Mouse (Mus musculus): ENCODE measurements around the gene Taco1. TPM values are rescaled to one million over a fixed set of nuclear protein-coding genes. Genes with fewer than 3 reads are reported as not detected.
A peak's percentile ranks its signal among the peaks of the same experiment; 100 is the strongest.

Taco1 gene
- polyA plus RNA-seq, 1 experiment = not detected

DNA sequence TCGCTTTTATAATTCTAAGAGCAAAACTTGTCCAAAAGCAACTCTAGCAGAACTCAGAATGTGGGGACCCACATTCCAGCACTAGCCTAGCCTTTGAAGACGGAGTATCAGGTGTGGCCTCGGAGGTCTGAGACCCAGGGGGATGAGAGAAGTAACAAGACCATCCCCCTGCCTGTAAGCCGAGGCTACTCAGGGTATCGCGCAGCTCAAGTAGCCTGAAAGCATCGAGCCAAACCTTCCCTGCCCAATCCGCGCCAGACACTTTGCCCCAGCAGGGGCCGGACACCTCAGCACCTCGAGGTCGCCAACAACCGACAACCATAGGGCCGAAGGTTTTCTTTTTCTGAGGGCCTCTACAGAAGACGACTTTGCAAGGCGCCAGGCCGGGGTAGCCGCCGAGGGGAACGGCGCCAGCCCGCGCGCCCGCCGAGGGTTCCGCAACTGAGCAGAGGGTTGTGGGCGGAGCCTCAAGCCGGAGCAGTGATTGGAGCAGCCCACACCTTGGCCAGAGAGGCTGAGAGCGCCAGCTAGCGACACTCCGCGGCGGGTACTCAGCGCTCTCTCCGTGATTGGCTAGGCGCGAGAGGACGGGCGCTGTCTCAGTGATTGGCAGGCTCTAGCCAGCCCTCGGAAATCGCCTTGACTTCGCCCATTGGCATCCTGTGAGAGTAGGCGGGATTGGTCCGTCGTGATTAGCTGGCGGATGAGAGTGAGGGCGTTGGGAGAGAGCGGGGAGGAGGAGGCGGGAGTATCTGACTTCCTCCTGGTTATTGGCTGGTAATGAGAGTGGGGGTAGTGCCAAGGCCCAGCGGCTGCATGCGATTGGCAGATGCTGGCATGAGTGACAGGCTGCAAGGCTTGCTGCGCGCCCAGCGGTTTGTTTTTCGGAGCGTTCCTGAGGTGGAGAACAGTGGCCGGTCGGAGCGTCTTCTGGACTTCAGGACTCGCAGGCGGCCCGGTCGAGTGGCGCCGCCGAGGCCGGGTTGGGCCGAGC, 18.1 kb downstream of the Taco1 start, which contains the start of gene Map3k3:
TSS of gene Map3k3 (plus strand) at position 906 of the 994 bp plus-strand sequence.
- WGBS = under 1% methylated on average over 69 of the region's 69 CpGs
- H3K4me3 ChIP-seq (ENCODE audit: insufficient read depth, low read depth, low read length) = peak within 1 kb of the TSS; percentile 98
- TF ChIP-seq CTCF (IDR thresholded peaks at IDR 0.05; ENCODE audit: insufficient read depth, low read depth, low read length) (0 out of 2 replicates have a peak, but pooled peaks have one; percentile 18), POLR2A (IDR thresholded peaks at IDR 0.05; ENCODE audit: insufficient read depth, low read depth, low read length) (peak; percentile 83)
- no peaks in the 10 kb centered on the region for H3K4me1 ChIP-seq (ENCODE audit: control insufficient read depth, insufficient read depth, low read length)
- H3K27ac ChIP-seq (ENCODE audit: insufficient read depth, low read depth, low read length) = peak within 1 kb of the TSS; percentile 73

DNA sequence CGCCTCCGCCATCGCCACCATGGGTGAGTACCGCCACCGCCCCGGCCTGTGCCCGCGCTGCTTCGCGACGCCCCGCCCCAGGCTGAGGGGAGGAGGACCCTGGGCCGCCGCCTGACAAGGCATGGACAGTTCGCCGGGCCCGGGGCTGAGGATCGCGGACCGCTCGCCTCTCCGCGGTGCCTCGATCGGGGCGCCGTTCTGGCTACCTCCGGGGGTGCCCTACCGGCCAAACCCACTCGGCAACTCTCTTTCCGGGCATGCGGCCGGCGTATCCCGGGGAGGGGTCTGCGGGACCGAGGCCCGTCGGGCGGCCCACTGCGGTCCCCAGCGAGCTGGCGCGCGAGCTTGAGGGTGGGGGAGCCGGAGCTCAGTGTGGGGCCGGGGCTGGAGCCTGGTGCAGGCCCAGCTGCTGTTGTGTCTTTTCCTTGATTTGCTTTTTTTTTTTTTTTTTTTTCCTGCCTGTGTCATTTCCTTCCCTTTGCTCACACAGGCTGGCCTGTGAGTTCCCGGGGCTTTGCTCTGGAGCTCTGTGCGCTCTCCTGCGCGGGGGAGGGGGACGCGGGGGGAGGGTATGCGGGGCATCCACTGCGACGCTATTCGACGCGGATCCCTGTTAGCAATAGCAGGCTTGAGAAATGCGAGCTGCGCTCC, 19.2 kb downstream of the Taco1 start:
- H3K27ac ChIP-seq (ENCODE audit: insufficient read depth, low read depth, low read length) = peak overlapping the region; percentile 73
- TF ChIP-seq CTCF (IDR thresholded peaks at IDR 0.05; ENCODE audit: insufficient read depth, low read depth, low read length) (no peak), POLR2A (IDR thresholded peaks at IDR 0.05; ENCODE audit: insufficient read depth, low read depth, low read length) (no peak)
- under 1% methylated on average over 52 of the region's 61 CpGs for WGBS
- H3K4me3 ChIP-seq (ENCODE audit: insufficient read depth, low read depth, low read length) = peak overlapping the region; percentile 98
- no peaks in the 10 kb centered on the region for H3K4me1 ChIP-seq (ENCODE audit: control insufficient read depth, insufficient read depth, low read length)

- H3K4me3 ChIP-seq (ENCODE audit: insufficient read depth, low read depth, low read length) = no peak overlapping the region
- no peaks in the 10 kb centered on the region for H3K4me1 ChIP-seq (ENCODE audit: control insufficient read depth, insufficient read depth, low read length)
- no peak overlapping the region for H3K27ac ChIP-seq (ENCODE audit: insufficient read depth, low read depth, low read length)
- TF ChIP-seq CTCF (IDR thresholded peaks at IDR 0.05; ENCODE audit: insufficient read depth, low read depth, low read length) (no peak), POLR2A (IDR thresholded peaks at IDR 0.05; ENCODE audit: insufficient read depth, low read depth, low read length) (no peak)
- WGBS = 92% methylated on average over 1 of the region's 1 CpGs
Measured at GRCm38 (mm10) chr11:106098223-106098622, 32.4 kb downstream of the Taco1 start.

DNA sequence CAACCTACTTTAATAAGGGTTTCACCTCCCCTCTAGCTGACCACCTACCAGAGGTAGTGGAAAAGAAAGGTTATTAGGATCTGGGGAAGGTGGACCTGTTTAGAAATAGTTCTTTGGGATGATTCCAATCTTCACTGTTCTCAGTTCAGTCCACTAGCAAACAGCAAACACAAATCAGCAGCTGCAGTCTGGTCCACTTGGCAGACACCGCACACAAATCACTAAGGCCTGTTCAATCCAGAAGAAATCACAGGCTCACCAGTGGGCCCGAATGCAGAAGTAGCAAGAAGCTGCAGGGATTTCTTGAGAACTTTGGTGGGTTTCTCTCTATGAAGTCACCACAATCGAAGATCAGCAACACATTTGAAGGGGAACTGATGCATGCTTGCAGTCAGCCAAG, 37.0 kb downstream of the Taco1 start:
- 38% methylated on average over 3 of the region's 3 CpGs for WGBS
- no peak overlapping the region for H3K4me3 ChIP-seq (ENCODE audit: insufficient read depth, low read depth, low read length)
- peaks cover 3% of the 10 kb centered on the region; the same call in 1 of the 2 replicates for H3K4me1 ChIP-seq (ENCODE audit: control insufficient read depth, insufficient read depth, low read length)
- TF ChIP-seq POLR2A (IDR thresholded peaks at IDR 0.05; ENCODE audit: insufficient read depth, low read depth, low read length) (no peak), CTCF (IDR thresholded peaks at IDR 0.05; ENCODE audit: insufficient read depth, low read depth, low read length) (no peak)
- H3K27ac ChIP-seq (ENCODE audit: insufficient read depth, low read depth, low read length) = no peak overlapping the region

DNA sequence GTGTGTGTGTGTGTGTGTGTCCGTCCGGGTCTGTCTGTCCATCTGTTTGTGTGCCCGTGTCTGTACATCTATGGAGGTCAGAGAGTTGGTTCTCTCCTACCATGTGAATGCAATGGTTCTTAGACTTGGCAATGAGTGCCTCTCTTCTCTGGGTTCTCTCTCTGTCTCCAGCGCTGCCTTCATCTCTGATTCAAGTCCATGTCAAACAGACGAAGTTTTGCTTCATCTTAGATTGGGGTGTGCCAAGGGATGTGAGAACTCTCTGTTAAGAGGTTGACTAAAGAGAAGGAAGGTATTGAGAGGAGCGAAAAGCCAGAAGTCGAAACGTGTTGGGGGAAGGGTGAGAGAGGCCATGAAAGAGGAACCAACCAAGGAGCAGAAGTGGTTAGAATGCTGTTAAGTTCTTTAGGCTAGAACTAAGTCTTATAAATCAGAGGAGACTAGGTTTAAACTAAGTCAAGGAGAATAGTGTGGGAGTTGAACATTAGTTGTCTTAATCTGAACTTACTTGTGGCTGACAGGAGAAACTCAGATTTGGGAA, 40.3 kb downstream of the Taco1 start:
- TF ChIP-seq POLR2A (IDR thresholded peaks at IDR 0.05; ENCODE audit: insufficient read depth, low read depth, low read length) = no peak
- TF ChIP-seq CTCF (IDR thresholded peaks at IDR 0.05; ENCODE audit: insufficient read depth, low read depth, low read length) = no peak
- H3K4me3 ChIP-seq (ENCODE audit: insufficient read depth, low read depth, low read length) = no peak overlapping the region
- WGBS = 79% methylated on average over 8 of the region's 8 CpGs
- peaks cover 3% of the 10 kb centered on the region; the same call in 1 of the 2 replicates for H3K4me1 ChIP-seq (ENCODE audit: control insufficient read depth, insufficient read depth, low read length)
- no peak overlapping the region for H3K27ac ChIP-seq (ENCODE audit: insufficient read depth, low read depth, low read length)

DNA sequence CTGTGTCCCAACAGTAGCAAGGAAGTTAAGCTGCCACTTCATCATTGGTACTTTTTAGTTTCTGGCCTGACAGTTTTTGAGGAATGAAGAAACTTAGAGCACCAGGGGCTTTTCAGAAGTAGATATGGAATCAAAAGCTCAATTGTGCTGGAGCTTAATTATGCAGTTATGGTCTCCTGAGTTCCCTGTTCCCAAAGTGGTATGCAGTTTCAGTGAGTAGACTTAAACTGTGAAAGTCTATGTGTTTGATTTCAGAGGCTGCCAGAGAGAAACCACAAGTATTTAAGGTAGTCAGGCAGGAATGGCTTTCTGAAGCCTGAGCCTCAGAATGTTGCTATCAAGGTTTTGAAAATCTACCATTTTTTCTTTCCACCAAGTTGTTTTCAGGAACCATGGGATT, 45.8 kb downstream of the Taco1 start:
- Histone ChIP-seq H3K4me1 (ENCODE audit: control insufficient read depth, insufficient read depth, low read length) (no peaks in the 10 kb centered on the region), H3K27ac (ENCODE audit: insufficient read depth, low read depth, low read length) (no peak overlapping the region), H3K4me3 (ENCODE audit: insufficient read depth, low read depth, low read length) (no peak overlapping the region)
- no peak for TF ChIP-seq CTCF (IDR thresholded peaks at IDR 0.05; ENCODE audit: insufficient read depth, low read depth, low read length)
- TF ChIP-seq POLR2A (IDR thresholded peaks at IDR 0.05; ENCODE audit: insufficient read depth, low read depth, low read length) = no peak

- TF ChIP-seq CTCF (IDR thresholded peaks at IDR 0.05; ENCODE audit: insufficient read depth, low read depth, low read length) = no peak
- no peak for TF ChIP-seq POLR2A (IDR thresholded peaks at IDR 0.05; ENCODE audit: insufficient read depth, low read depth, low read length)
- 97% methylated on average over 5 of the region's 5 CpGs for whole genome bisulfite sequencing
- Histone ChIP-seq H3K4me3 (ENCODE audit: insufficient read depth, low read depth, low read length) (no peak overlapping the region), H3K27ac (ENCODE audit: insufficient read depth, low read depth, low read length) (no peak overlapping the region), H3K4me1 (ENCODE audit: control insufficient read depth, insufficient read depth, low read length) (no peaks in the 10 kb centered on the region)
Measured at GRCm38 (mm10) chr11:106122221-106122620, 56.4 kb downstream of the Taco1 start.

DNA sequence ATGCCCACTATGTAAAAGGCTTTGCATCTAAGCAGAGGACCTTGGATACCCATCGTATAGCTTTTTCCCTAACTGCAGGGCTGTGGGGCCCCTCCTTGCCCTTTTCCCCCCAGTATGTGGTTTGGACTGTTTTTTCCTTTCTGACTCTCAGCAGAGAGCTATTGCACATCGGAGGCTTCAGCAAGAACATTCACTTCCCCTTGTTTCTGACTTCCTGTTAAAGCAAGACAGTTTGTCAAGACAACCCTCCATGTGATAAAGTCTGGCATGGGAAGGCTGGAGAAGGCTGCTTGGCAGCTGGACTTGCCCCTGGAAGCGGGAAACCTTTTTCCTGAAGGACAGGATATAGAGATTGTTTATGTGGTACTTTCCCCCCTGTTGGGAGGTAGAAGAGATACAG, 56.9 kb downstream of the Taco1 start:
- WGBS = 80% methylated on average over 3 of the region's 3 CpGs
- Histone ChIP-seq H3K27ac (ENCODE audit: insufficient read depth, low read depth, low read length) (no peak overlapping the region), H3K4me3 (ENCODE audit: insufficient read depth, low read depth, low read length) (no peak overlapping the region), H3K4me1 (ENCODE audit: control insufficient read depth, insufficient read depth, low read length) (no peaks in the 10 kb centered on the region)
- TF ChIP-seq CTCF (IDR thresholded peaks at IDR 0.05; ENCODE audit: insufficient read depth, low read depth, low read length) (no peak), POLR2A (IDR thresholded peaks at IDR 0.05; ENCODE audit: insufficient read depth, low read depth, low read length) (no peak)

Other genes with a start within 250 kb of the Taco1 start
- gene Cyb561, start 112.7 kb upstream of the Taco1 start, polyA plus RNA-seq (2012; ENCODE audit: insufficient read depth, insufficient read length, low replicate concordance, missing spikeins) = not detected in 2 replicates
- gene Ace, start 98.1 kb upstream of the Taco1 start, polyA plus RNA-seq (2012; ENCODE audit: insufficient read depth, insufficient read length, low replicate concordance, missing spikeins) = not detected in 2 replicates
- not detected in 2 replicates for gene Ace3, start 71.4 kb upstream of the Taco1 start, polyA plus RNA-seq (2012; ENCODE audit: insufficient read depth, insufficient read length, low replicate concordance, missing spikeins)
- not detected in 2 replicates for gene Kcnh6, start 57.9 kb upstream of the Taco1 start, polyA plus RNA-seq (2012; ENCODE audit: insufficient read depth, insufficient read length, low replicate concordance, missing spikeins)
- 52.7 and 159 TPM in 2 replicates for gene Dcaf7, start 29.2 kb upstream of the Taco1 start, polyA plus RNA-seq (2012; ENCODE audit: insufficient read depth, insufficient read length, low replicate concordance, missing spikeins)
- gene Map3k3, start 18.6 kb downstream of the Taco1 start, polyA plus RNA-seq (2012; ENCODE audit: insufficient read depth, insufficient read length, low replicate concordance, missing spikeins) = not detected in 2 replicates
- gene Gm10840, start 94.8 kb downstream of the Taco1 start, polyA plus RNA-seq (2012; ENCODE audit: insufficient read depth, insufficient read length, low replicate concordance, missing spikeins) = not detected in 2 replicates
- gene Limd2, start 94.8 kb downstream of the Taco1 start, polyA plus RNA-seq (2012; ENCODE audit: insufficient read depth, insufficient read length, low replicate concordance, missing spikeins) = 164 and 291 TPM in 2 replicates
- 209 TPM in 1 of 2 replicates, not detected in the other for gene Strada, start 136.1 kb downstream of the Taco1 start, polyA plus RNA-seq (2012; ENCODE audit: insufficient read depth, insufficient read length, low replicate concordance, missing spikeins)
- gene Ccdc47, start 150.3 kb downstream of the Taco1 start, polyA plus RNA-seq (2012; ENCODE audit: insufficient read depth, insufficient read length, low replicate concordance, missing spikeins) = not detected in 2 replicates
- not detected in 2 replicates for gene Ddx42, start 150.9 kb downstream of the Taco1 start, polyA plus RNA-seq (2012; ENCODE audit: insufficient read depth, insufficient read length, low replicate concordance, missing spikeins)
- gene Ftsj3, start 190.0 kb downstream of the Taco1 start, polyA plus RNA-seq (2012; ENCODE audit: insufficient read depth, insufficient read length, low replicate concordance, missing spikeins) = not detected in 2 replicates
- gene Psmc5, start 190.1 kb downstream of the Taco1 start, polyA plus RNA-seq (2012; ENCODE audit: insufficient read depth, insufficient read length, low replicate concordance, missing spikeins) = not detected in 2 replicates
- not detected in 2 replicates for gene Smarcd2, start 206.9 kb downstream of the Taco1 start, polyA plus RNA-seq (2012; ENCODE audit: insufficient read depth, insufficient read length, low replicate concordance, missing spikeins)
- not detected in 2 replicates for gene Tcam1, start 210.6 kb downstream of the Taco1 start, polyA plus RNA-seq (2012; ENCODE audit: insufficient read depth, insufficient read length, low replicate concordance, missing spikeins)
- gene Gh, start 235.8 kb downstream of the Taco1 start, polyA plus RNA-seq (2012; ENCODE audit: insufficient read depth, insufficient read length, low replicate concordance, missing spikeins) = not detected in 2 replicates
- not detected in 2 replicates for gene Cd79b, start 248.7 kb downstream of the Taco1 start, polyA plus RNA-seq (2012; ENCODE audit: insufficient read depth, insufficient read length, low replicate concordance, missing spikeins)